Mouse (Mus musculus) hematopoietic multipotent progenitor cell, adult 10-12 weeks (in vitro differentiated cells): ENCODE data around the gene Olfr1087. TPM values are rescaled to one million over a fixed set of nuclear protein-coding genes. Genes with fewer than 3 reads are reported as not detected.

Experiments
- polyA plus RNA-seq: library from polyadenylated mRNA; stranded (reverse); fragments of >175 nt; gene quantifications from 2 replicates; pipeline ENCODE4 v1.2.3, GENCODE M21; 2012; ENCODE audit warnings: low replicate concordance

The Olfr1087 gene
- polyA plus RNA-seq = 0.20 TPM in 1 of 2 replicates, not detected in the other

DNA sequence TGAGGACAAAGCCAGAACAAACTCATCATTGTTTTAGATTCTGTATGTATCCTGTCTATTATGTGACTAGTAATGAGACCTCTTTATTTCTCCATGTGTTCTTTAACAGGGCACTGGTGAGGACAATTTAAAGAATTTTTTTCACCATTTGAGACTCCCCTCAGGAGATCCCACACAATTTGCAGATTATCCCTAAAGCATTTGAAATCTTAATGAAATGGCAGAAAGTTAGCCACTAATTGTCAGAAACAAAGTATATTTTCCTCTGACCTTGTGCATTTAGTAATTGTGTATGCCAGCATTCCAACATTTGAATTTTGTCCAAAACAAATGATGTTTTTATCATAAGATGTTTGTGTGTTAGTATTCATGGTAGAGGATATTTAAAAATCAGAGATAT, at the start of gene Olfr1087:
Olfr1087 (minus strand) TSS at position 101 of the 400 bp plus-strand sequence.

GRCm38 (mm10) chr2:86733601-86734000, 35.4 kb upstream of the Olfr1087 start, which contains the start of gene Olfr1089:
Gene Olfr1089 (minus strand): TSS chr2:86733701.

GRCm38 (mm10) chr2:86679992-86680391, 18.2 kb downstream of the Olfr1087 start, which contains the start of gene Olfr1086:
Gene Olfr1086 (minus strand): TSS chr2:86680092.

DNA sequence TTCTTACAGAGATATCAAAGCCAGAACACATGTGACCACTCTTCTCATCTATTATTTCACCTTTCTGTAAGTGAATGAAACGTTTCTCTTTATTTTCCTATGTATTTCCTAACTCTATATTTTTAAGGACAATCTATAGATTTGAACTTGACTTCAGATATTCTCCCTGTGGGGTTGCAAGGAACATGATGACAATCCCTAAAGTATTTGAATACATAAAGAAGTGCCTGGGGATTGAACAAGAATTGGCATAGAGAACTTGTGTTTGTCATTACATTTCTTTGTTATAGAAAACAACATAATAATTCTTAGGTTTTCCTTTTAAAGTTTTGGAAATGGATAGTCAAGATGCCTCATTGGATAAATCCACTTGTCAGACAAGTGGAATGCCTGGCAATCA, 36.3 kb downstream of the Olfr1087 start, which contains the start of gene Olfr1085:
Olfr1085 (minus strand) TSS at position 101 of the 400 bp plus-strand sequence.

GRCm38 (mm10) chr2:86639625-86640024, 58.6 kb downstream of the Olfr1087 start, which contains the start of gene Olfr1084:
Gene Olfr1084 (minus strand): TSS chr2:86639725.

Other genes starting within 250 kb of the Olfr1087 start
- not detected in 2 replicates for gene Olfr1065, start 247.8 kb downstream of the Olfr1087 start, polyA plus RNA-seq
- gene Olfr1066, start 242.1 kb downstream of the Olfr1087 start, polyA plus RNA-seq = not detected in 2 replicates
- not detected in 2 replicates for gene Olfr228, start 211.0 kb downstream of the Olfr1087 start, polyA plus RNA-seq
- gene Olfr1076, start 189.9 kb downstream of the Olfr1087 start, polyA plus RNA-seq = not detected in 2 replicates
- not detected in 2 replicates for gene Olfr1079, start 155.9 kb downstream of the Olfr1087 start, polyA plus RNA-seq
- gene Olfr1080, start 140.2 kb downstream of the Olfr1087 start, polyA plus RNA-seq = not detected in 2 replicates
- gene Olfr1082, start 99.4 kb downstream of the Olfr1087 start, polyA plus RNA-seq = 0.13 TPM in 1 of 2 replicates, not detected in the other
- not detected in 2 replicates for gene Olfr1084, start 58.7 kb downstream of the Olfr1087 start, polyA plus RNA-seq
- gene Olfr1085, start 36.4 kb downstream of the Olfr1087 start, polyA plus RNA-seq = not detected in 2 replicates
- gene Olfr1086, start 18.3 kb downstream of the Olfr1087 start, polyA plus RNA-seq = not detected in 2 replicates
- not detected in 2 replicates for gene Olfr1089, start 35.3 kb upstream of the Olfr1087 start, polyA plus RNA-seq
- gene Olfr1090, start 60.6 kb upstream of the Olfr1087 start, polyA plus RNA-seq = not detected in 2 replicates
- not detected in 2 replicates for gene Olfr1093, start 84.1 kb upstream of the Olfr1087 start, polyA plus RNA-seq
- not detected in 2 replicates for gene Olfr141, start 111.6 kb upstream of the Olfr1087 start, polyA plus RNA-seq
- not detected in 2 replicates for gene Olfr1094, start 126.3 kb upstream of the Olfr1087 start, polyA plus RNA-seq
- not detected in 2 replicates for gene Olfr1095, start 153.3 kb upstream of the Olfr1087 start, polyA plus RNA-seq
- not detected in 2 replicates for gene Gm13723, start 176.4 kb upstream of the Olfr1087 start, polyA plus RNA-seq
- not detected in 2 replicates for gene Olfr1097, start 193.8 kb upstream of the Olfr1087 start, polyA plus RNA-seq
- not detected in 2 replicates for gene Olfr1098, start 226.2 kb upstream of the Olfr1087 start, polyA plus RNA-seq